Mouse (Mus musculus) frontal cortex, adult 2 months (tissue): ENCODE results near the gene Zbtb40. TPM values are rescaled to one million over a fixed set of nuclear protein-coding genes. Genes with fewer than 3 reads are reported as not detected.

Experiments
- DNase-seq, 2 experiments: peaks; one replicate each; pipeline ENCODE4 v3.0.0; 2022; ENCODE audit warnings: low spot score in 1 of 2; ENCODE audit errors: extremely low spot score in 1 of 2
- polyA plus RNA-seq: library from polyadenylated mRNA; depleted of rRNA; stranded (reverse); fragments of >200 nt; gene quantifications from 2 replicates; pipeline ENCODE4 v1.2.3, GENCODE M21; 2012

Zbtb40 gene
- polyA plus RNA-seq, 1 experiment, result 7.4 TPM

- DNase-seq, result peak in 1 of 2 experiments; percentile 68
Measured at GRCm38 (mm10) chr4:136981347-136981746, 67.3 kb downstream of the Zbtb40 start.

GRCm38 (mm10) chr4:136980921-136981320 lies 67.7 kb downstream of the Zbtb40 start:
- no peak for DNase-seq

- DNase-seq, result no peak
Measured at GRCm38 (mm10) chr4:136977244-136977643, 71.4 kb downstream of the Zbtb40 start.

GRCm38 (mm10) chr4:136970939-136971338 lies 77.7 kb downstream of the Zbtb40 start:
- peak in 1 of 2 experiments; percentile 73 for DNase-seq

GRCm38 (mm10) chr4:136969503-136970276 lies 78.9 kb downstream of the Zbtb40 start:
- DNase-seq, result no peak

- DNase-seq, result no peak
Measured at GRCm38 (mm10) chr4:136969096-136969495, 79.5 kb downstream of the Zbtb40 start.

- no peak for DNase-seq
Measured at GRCm38 (mm10) chr4:136967511-136967910, 81.1 kb downstream of the Zbtb40 start.

- no peak for DNase-seq
Measured at GRCm38 (mm10) chr4:136966493-136967390, 81.9 kb downstream of the Zbtb40 start.

- no peak for DNase-seq
Measured at GRCm38 (mm10) chr4:136964990-136965421, 83.6 kb downstream of the Zbtb40 start.

- DNase-seq, result no peak
Measured at GRCm38 (mm10) chr4:136962447-136962846, 86.2 kb downstream of the Zbtb40 start.

GRCm38 (mm10) chr4:136961642-136962285 lies 86.8 kb downstream of the Zbtb40 start:
- DNase-seq, result no peak

GRCm38 (mm10) chr4:136960581-136960980 lies 88.0 kb downstream of the Zbtb40 start:
- DNase-seq, result no peak

- no peak for DNase-seq
Measured at GRCm38 (mm10) chr4:136960068-136960467, 88.5 kb downstream of the Zbtb40 start.

GRCm38 (mm10) chr4:136956751-136957446 lies 91.7 kb downstream of the Zbtb40 start, which contains the start of gene Epha8:
Gene Epha8, minus strand, starts transcription at chr4:136956816.
- DNase-seq, result no peak

- no peak for DNase-seq
Measured at GRCm38 (mm10) chr4:136954562-136954961, 94.0 kb downstream of the Zbtb40 start.

- DNase-seq, result peak in 1 of 2 experiments; percentile 42
Measured at GRCm38 (mm10) chr4:136949266-136949989, 99.2 kb downstream of the Zbtb40 start.

GRCm38 (mm10) chr4:136945397-136945796 lies 103.2 kb downstream of the Zbtb40 start:
- DNase-seq, result no peak

GRCm38 (mm10) chr4:136944558-136945350 lies 103.8 kb downstream of the Zbtb40 start:
- no peak for DNase-seq

- no peak for DNase-seq
Measured at GRCm38 (mm10) chr4:136943175-136943574, 105.4 kb downstream of the Zbtb40 start.
